Mouse (Mus musculus): Measurements from ENCODE around the gene E2f3. TPM values are rescaled to one million over a fixed set of nuclear protein-coding genes. Genes with fewer than 3 reads are reported as not detected.

Gene E2f3
- total RNA-seq, 2 experiments from 2014 or later: 3.8 to 6.3 TPM

- no peak for ATAC-seq (replicated peaks; ENCODE audit: low FRiP score, poor library complexity, severe bottlenecking)
Observed at GRCm38 (mm10) chr13:29940071-29940470, 45.8 kb downstream of the E2f3 start.

DNA sequence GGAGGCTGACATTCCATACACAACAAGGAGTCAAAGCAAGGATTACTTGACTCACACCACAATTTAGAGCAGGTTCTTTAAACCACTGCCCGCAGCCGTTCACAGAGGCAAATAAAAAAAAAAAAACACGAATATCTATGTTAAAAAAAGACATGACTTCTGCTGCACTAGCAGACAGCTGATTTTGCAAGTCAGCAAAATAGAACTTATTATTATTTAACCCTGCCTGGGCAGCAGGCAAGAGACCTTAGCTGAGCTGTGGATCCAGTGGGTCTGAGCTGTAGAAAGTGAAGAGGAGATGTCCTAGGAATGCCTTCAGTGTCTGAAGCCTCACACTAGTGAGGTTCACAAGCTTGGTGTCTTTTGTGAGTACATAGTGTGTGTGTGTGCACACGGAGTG is 46.5 kb downstream of the E2f3 start:
- no peak for ATAC-seq (replicated peaks; ENCODE audit: low FRiP score, poor library complexity, severe bottlenecking)

DNA sequence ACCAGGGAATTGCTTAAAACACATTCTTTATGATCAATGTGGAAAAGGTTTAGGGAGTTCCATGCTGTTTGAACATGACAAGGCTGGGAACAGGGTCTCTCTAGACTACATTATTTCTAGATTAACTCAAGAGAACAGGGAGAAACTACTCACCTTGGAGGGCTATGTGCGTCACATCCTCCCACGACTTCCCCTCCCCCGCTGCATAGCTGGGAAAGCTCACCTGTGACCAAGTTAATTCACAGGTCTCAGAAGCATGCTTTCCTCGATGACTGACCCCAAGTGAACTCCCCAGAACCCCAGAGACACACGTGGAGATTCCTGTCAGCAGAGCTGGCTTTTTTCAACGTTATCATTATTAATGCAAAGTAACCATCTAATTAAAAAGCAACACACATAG is 47.1 kb downstream of the E2f3 start:
- no peak for ATAC-seq (replicated peaks; ENCODE audit: low FRiP score, poor library complexity, severe bottlenecking)

- ATAC-seq (replicated peaks; ENCODE audit: low FRiP score, poor library complexity, severe bottlenecking): no peak
Observed at GRCm38 (mm10) chr13:29926168-29926567, 59.7 kb downstream of the E2f3 start.

DNA sequence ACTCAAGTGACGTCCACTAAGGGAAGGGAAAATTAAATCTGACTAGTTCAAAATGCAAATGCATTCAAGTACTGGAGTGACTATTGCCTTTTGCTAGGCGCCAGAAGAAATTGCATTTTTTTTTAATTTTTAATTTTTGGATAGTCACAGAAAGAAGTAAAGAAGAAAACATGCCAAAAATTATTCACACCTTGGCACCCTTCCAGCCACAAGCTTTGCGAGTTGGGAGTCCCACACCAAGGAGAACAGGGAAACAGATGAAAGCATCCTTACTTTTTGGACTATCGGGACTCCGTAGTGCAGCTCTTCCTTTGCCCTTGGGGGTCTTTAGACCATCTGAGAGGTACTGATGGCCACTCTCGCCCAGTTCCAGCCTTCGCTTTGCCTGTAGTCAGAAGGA is 66.0 kb downstream of the E2f3 start:
- ATAC-seq (replicated peaks; ENCODE audit: low FRiP score, poor library complexity, severe bottlenecking): no peak

GRCm38 (mm10) chr13:29916561-29916960 is 69.3 kb downstream of the E2f3 start:
- ATAC-seq (replicated peaks; ENCODE audit: low FRiP score, poor library complexity, severe bottlenecking): no peak

DNA sequence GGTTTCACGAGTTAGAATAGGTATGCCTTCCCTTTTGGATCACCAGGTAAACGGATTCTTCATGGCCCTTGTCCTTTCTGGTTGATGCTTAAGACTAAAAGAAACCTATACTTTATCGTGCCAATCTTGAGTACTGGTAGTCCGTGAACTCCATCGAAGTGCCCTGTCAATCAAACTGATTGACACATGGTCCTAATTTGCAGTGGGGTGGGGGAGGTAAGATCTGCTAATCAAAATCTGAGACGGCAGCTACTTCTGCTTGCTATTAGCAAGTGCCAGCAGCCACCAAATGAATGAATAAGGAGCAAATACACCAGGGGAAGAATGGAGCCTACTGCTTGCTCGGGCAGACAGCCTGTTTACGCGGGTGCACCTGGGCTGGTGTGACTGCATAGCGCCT is 72.3 kb downstream of the E2f3 start:
- ATAC-seq (replicated peaks; ENCODE audit: low FRiP score, poor library complexity, severe bottlenecking): no peak

- ATAC-seq (replicated peaks; ENCODE audit: low FRiP score, poor library complexity, severe bottlenecking): no peak
Observed at GRCm38 (mm10) chr13:29913061-29913460, 72.8 kb downstream of the E2f3 start.

DNA sequence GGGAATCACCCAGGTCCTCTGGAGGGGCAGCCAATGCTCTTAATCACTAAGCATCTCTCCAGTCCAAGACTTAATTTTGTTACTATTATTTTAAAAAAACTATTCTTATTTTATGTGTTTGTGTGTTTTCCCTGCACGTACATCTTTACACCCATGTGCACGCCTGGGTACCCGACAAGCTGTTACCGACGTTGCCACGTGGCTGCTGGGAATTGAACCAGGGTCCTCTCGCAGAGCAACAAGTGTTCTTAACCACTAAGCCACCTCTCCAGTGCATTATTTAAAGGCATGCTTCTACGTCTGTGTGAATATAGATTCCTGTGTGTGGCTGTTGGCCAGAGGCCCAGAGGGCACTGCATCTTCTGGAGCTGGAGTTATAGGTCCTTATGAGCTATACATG is 73.6 kb downstream of the E2f3 start:
- no peak for ATAC-seq (replicated peaks; ENCODE audit: low FRiP score, poor library complexity, severe bottlenecking)

- no peak for ATAC-seq (replicated peaks; ENCODE audit: low FRiP score, poor library complexity, severe bottlenecking)
Observed at GRCm38 (mm10) chr13:29911141-29911540, 74.7 kb downstream of the E2f3 start.

GRCm38 (mm10) chr13:29908431-29908830 is 77.4 kb downstream of the E2f3 start:
- no peak for ATAC-seq (replicated peaks; ENCODE audit: low FRiP score, poor library complexity, severe bottlenecking)

DNA sequence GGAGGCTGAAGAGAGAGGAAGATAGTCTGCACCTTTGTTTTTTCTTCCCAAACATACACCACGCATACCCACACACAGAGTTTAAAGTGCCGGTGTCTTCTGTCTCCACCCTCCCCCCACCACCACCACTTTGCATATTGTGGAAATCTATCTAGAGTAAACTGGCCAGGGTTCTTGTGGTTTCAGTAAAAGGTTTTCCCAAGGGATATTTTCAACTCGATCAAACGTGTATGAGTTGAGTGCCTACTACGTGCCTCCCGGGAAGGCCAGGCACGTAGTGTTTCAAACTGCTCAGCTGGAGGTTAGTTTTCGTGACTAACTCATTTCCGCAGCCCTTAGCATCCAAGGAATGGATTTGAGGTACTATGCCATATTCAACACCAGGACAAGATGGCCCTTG is 77.9 kb downstream of the E2f3 start:
- ATAC-seq (replicated peaks; ENCODE audit: low FRiP score, poor library complexity, severe bottlenecking): no peak

GRCm38 (mm10) chr13:29906734-29907133 is 79.1 kb downstream of the E2f3 start:
- ATAC-seq (replicated peaks; ENCODE audit: low FRiP score, poor library complexity, severe bottlenecking): no peak

DNA sequence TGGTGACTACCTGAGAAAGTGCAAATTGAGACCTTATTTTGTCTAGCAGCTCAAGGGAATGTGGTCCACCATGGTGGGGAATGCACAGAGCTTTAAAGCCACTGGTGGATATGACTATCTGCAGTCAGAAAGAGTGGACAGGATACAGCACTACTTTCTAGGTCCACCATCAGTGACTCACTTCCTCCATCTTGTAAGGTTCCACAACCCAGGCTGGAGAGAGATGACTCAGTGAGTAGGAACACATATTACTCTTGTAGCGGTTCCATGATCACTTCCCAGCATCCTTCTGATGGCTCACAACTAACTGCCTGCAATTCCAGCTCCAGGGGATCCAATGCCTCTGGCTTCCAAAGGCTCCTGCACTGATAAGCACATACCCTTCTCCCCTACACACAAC is 82.5 kb downstream of the E2f3 start:
- ATAC-seq (replicated peaks; ENCODE audit: low FRiP score, poor library complexity, severe bottlenecking): no peak

DNA sequence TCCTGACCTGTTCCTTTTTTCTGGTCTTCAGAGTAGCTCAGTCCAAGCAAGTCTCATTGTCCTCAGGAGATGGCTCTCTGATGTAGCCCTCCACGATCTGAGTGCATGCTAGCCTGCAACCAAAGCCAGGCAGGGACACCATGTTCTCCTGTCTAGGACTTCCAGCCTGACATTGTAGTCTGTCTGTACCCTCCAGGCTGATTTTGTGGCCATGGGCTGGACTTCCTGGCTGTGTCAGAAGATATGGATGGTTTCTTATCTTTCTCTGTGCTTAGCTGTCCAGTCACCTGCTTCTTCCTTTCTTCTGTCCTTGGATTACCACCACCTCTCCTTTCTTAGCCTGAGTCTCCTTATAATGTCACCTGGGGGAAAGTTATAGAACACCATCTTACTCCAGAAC is 83.2 kb downstream of the E2f3 start:
- ATAC-seq (replicated peaks; ENCODE audit: low FRiP score, poor library complexity, severe bottlenecking): no peak

GRCm38 (mm10) chr13:29901641-29902040 is 84.2 kb downstream of the E2f3 start:
- no peak for ATAC-seq (replicated peaks; ENCODE audit: low FRiP score, poor library complexity, severe bottlenecking)

GRCm38 (mm10) chr13:29866780-29867179 is 119.1 kb downstream of the E2f3 start:
- ATAC-seq (replicated peaks; ENCODE audit: low FRiP score, poor library complexity, severe bottlenecking): no peak

DNA sequence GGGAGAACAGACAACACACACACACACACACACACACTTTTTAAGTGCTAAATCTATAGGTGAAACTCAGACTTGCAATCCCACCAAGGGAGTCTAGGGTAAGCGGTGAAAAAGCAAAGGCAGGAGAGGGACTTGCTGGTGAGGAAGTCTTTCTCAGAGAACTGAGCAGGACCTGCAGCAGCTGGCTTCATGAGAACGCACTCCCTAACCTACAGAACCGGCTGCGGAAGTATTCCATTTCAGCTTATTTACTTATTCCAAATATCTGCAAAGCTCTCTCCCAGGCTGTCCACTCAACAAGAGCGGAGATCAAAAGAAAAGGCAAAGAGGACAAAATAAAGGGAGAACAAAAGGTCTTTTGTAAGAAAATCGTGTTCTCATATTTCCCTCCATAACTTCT is 121.5 kb downstream of the E2f3 start:
- no peak for ATAC-seq (replicated peaks; ENCODE audit: low FRiP score, poor library complexity, severe bottlenecking)

- ATAC-seq (replicated peaks; ENCODE audit: low FRiP score, poor library complexity, severe bottlenecking): no peak
Observed at GRCm38 (mm10) chr13:29860087-29860486, 125.8 kb downstream of the E2f3 start.

- ATAC-seq (replicated peaks; ENCODE audit: low FRiP score, poor library complexity, severe bottlenecking): no peak
Observed at GRCm38 (mm10) chr13:29857436-29857835, 128.4 kb downstream of the E2f3 start.
